Comparison of ENCODE assay signal across 17 mouse cellular contexts in the genomic region with DNA sequence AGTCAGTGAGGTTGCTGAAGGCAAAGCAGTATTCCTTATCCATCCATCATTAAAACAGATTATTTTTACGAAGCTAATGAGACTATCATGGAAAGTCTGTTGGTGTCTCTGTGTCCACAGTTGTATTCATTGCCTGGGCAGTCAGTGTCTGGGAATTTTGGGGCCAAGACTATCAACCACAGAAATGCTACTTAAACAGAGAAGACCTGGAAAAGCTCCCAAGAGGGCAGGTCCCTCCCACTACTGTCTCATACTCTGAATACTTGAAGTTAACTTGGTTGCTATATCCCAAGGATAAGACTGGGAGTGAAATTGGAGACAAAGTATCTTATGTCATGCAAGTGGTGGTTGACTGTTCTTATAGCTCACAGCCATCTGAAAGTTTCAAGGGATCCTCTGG.
"Had no signal": no experiment of that assay in that cellular context is flagged by ENCODE, and none has a peak within 500 bp of the region (broad histone marks: within the 10 kb centered on the region; RNA-seq: fewer than 3 reads in every experiment).

No protein-coding gene starts in this region.

- H3K4me2 ChIP-seq: lung, embryonic 15.5 days; midbrain, embryonic 12.5 days; neural tube, embryonic 12.5 days had no signal

- DNase-seq: lung, adult 2 months; lung, postnatal 14 days; lung, postnatal 36 days; midbrain, embryonic 14.5 days; right cerebral cortex, postnatal 14 days; spleen, adult 18-20 months; thymus, adult 18-20 months; thymus, postnatal 14 days; thymus, postnatal 36 days had no signal

- H3K27me3 ChIP-seq: lung, embryonic 15.5 days; midbrain, embryonic 12.5 days; neural tube, embryonic 12.5 days had no signal

- H3K4me3 ChIP-seq: lung, embryonic 15.5 days; midbrain, embryonic 10.5 days; midbrain, embryonic 12.5 days; neural tube, embryonic 12.5 days had no signal

- H3K27ac ChIP-seq: liver, embryonic 14.5 days; lung, embryonic 15.5 days; macrophage; midbrain, embryonic 10.5 days; midbrain, embryonic 12.5 days; neural tube, embryonic 12.5 days had no signal

- ATAC-seq: lung, postnatal 0 days; midbrain, embryonic 16.5 days had no signal
